Mouse (Mus musculus) ES-E14 (cell line): Measurements from ENCODE around the gene Stk38l. TPM values are rescaled to one million over a fixed set of nuclear protein-coding genes. Genes with fewer than 3 reads are reported as not detected.

ENCODE experiments used
- DNase-seq: peaks from one replicate; pipeline ENCODE4 v3.0.0-alpha.2; 2013; ENCODE audit warnings: low read depth, low spot score
- H3K27ac ChIP-seq: 2 replicates; pipeline ENCODE4 v1.5.1; 2012; ENCODE audit warnings: low read depth, mild to moderate bottlenecking, low read length, moderate library complexity, mixed read lengths; ENCODE audit not compliant: poor library complexity, insufficient read depth, severe bottlenecking
- H3K36me3 ChIP-seq: 2 replicates; pipeline ENCODE4 v1.6.1; 2012; ENCODE audit warnings: mild to moderate bottlenecking, low read length, moderate library complexity, mixed read lengths; ENCODE audit not compliant: control insufficient read depth, poor library complexity, insufficient read depth, severe bottlenecking
- H3K4me1 ChIP-seq, 2 experiments: fragments of 150-350 bp in 1 of 2; sonication (generic) in 1 of 2; 2 replicates each; pipeline ENCODE4 v1.6.1; 2012; ENCODE audit warnings: low read length in 2 of 2, mild to moderate bottlenecking in 1 of 2, mixed read lengths in 1 of 2; ENCODE audit not compliant: control insufficient read depth in 2 of 2, insufficient read depth in 2 of 2, poor library complexity in 1 of 2
- H3K4me3 ChIP-seq, 2 experiments: fragments of 150-350 bp in 1 of 2; sonication (generic) in 1 of 2; 2 replicates each; pipeline ENCODE4 v1.5.1; 2012; ENCODE audit warnings: low read length in 2 of 2, low read depth in 1 of 2, mild to moderate bottlenecking in 1 of 2, mixed read lengths in 1 of 2; ENCODE audit not compliant: insufficient read depth in 1 of 2, poor library complexity in 1 of 2, severe bottlenecking in 1 of 2
- H3K9ac ChIP-seq: 2 replicates; pipeline ENCODE4 v1.6.1; 2012; ENCODE audit warnings: low read depth, mild to moderate bottlenecking, low read length, mixed read lengths; ENCODE audit not compliant: poor library complexity, insufficient read depth, severe bottlenecking
- H3K9me3 ChIP-seq: fragments of 150-350 bp; sonication (generic); 2 replicates; pipeline ENCODE4 v1.6.1; 2012; ENCODE audit warnings: low read depth, mild to moderate bottlenecking, low read length; ENCODE audit not compliant: control insufficient read depth, insufficient read depth
- CHD2 ChIP-seq: IDR thresholded peaks from 2 replicates; pipeline ENCODE4 v1.6.1; 2014; ENCODE audit warnings: mild to moderate bottlenecking, low read depth, low read length, inconsistent platforms
- HCFC1 ChIP-seq: IDR thresholded peaks from 2 replicates; pipeline ENCODE4 v1.6.1; 2012; ENCODE audit warnings: low read length, inconsistent platforms, borderline replicate concordance; ENCODE audit not compliant: insufficient read depth
- MAFK ChIP-seq: IDR thresholded peaks from 2 replicates; pipeline ENCODE4 v1.6.1; 2014; ENCODE audit warnings: mild to moderate bottlenecking, low read depth, low read length, inconsistent platforms; ENCODE audit not compliant: insufficient read depth
- ZC3H11A ChIP-seq: IDR thresholded peaks from 2 replicates; pipeline ENCODE4 v1.6.1; 2012; ENCODE audit warnings: low read depth, mild to moderate bottlenecking, inconsistent platforms, low read length, borderline replicate concordance
- ZNF384 ChIP-seq: IDR thresholded peaks from 2 replicates; pipeline ENCODE4 v1.6.1; 2012; ENCODE audit warnings: low read depth, low read length, inconsistent platforms
- in situ Hi-C, 2 experiments: fragments of 600-800 bp; cut with MboI; formaldehyde crosslinking; loops; one replicate each; pipeline ENCODE4 v1.15.1; 2025; ENCODE audit warnings: low sequenced_read_pairs in 2 of 2, inconsistent platforms in 1 of 2; ENCODE audit not compliant: unreplicated experiment in 2 of 2
- total RNA-seq: library from RNA; depleted of rRNA; stranded (reverse); fragments of 300-350 nt; gene quantifications from 2 replicates; pipeline ENCODE4 v1.2.3, GENCODE M21; 2012; rRNA removed

Stk38l gene
- total RNA-seq, 1 experiment: 14.3 TPM

- no peak for TF ChIP-seq HCFC1
- no peak for TF ChIP-seq CHD2
- no peak for DNase-seq
- Histone ChIP-seq H3K27ac (0 out of 2 replicates have a peak overlapping the region, but pooled peaks have one; percentile 12), H3K4me1 (no peaks in the 10 kb centered on the region), H3K9me3 (no peaks in the 10 kb centered on the region), H3K9ac (no peak overlapping the region), H3K36me3 (no peaks in the 10 kb centered on the region), H3K4me3 (no peak overlapping the region)
- in situ Hi-C loops: no loop called here
Observed at GRCm38 (mm10) chr6:146821958-146822357, 97.2 kb downstream of the Stk38l start.

GRCm38 (mm10) chr6:146824727-146825486 lies 100.1 kb downstream of the Stk38l start:
- Histone ChIP-seq H3K4me3 (no peak overlapping the region), H3K27ac (no peak overlapping the region), H3K9ac (no peak overlapping the region), H3K9me3 (no peaks in the 10 kb centered on the region), H3K36me3 (no peaks in the 10 kb centered on the region), H3K4me1 (no peaks in the 10 kb centered on the region)
- in situ Hi-C loops: no loop called here
- TF ChIP-seq ZC3H11A: peak; percentile 33; the same call in 1 of the 2 replicates
- no peak for TF ChIP-seq HCFC1
- peak; percentile 39 for DNase-seq

- in situ Hi-C loops: no loop called here
- no peak for DNase-seq
- TF ChIP-seq MAFK (no peak), CHD2 (no peak), ZC3H11A (no peak), HCFC1 (no peak), ZNF384 (no peak)
- H3K9me3 ChIP-seq: no peaks in the 10 kb centered on the region
- no peaks in the 10 kb centered on the region for H3K36me3 ChIP-seq
- H3K4me1 ChIP-seq: no peaks in the 10 kb centered on the region
- no peak overlapping the region for H3K4me3 ChIP-seq
- no peak overlapping the region for H3K27ac ChIP-seq
- H3K9ac ChIP-seq: no peak overlapping the region
Observed at GRCm38 (mm10) chr6:146825487-146825773, 100.6 kb downstream of the Stk38l start.

Other genes starting within 250 kb of the Stk38l start
- 0.95 and 1.5 TPM in 2 replicates for gene Itpr2, start 222.8 kb upstream of the Stk38l start, total RNA-seq
- gene Fgfr1op2, start 147.8 kb upstream of the Stk38l start, total RNA-seq: 35.7 and 45.4 TPM in 2 replicates
- gene Ints13, start 147.2 kb upstream of the Stk38l start, total RNA-seq: 47.9 and 69.2 TPM in 2 replicates
- 57.2 and 91.2 TPM in 2 replicates for gene Med21, start 82.4 kb upstream of the Stk38l start, total RNA-seq
- gene Tm7sf3, start 82.2 kb upstream of the Stk38l start, total RNA-seq: 99.6 and 164 TPM in 2 replicates
- 4.3 and 8.4 TPM in 2 replicates for gene Arntl2, start 71.1 kb downstream of the Stk38l start, total RNA-seq
- not detected in 2 replicates for gene Smco2, start 125.1 kb downstream of the Stk38l start, total RNA-seq
- gene Ppfibp1, start 163.5 kb downstream of the Stk38l start, total RNA-seq: 30.1 and 39.9 TPM in 2 replicates
- gene 1700034J05Rik, start 229.4 kb downstream of the Stk38l start, total RNA-seq: 0.11 and 0.22 TPM in 2 replicates